Mouse (Mus musculus) hematopoietic stem cell, adult 5-6 weeks (primary cell): ENCODE results near the gene Ifit2. TPM values are rescaled to one million over a fixed set of nuclear protein-coding genes. Genes with fewer than 3 reads are reported as not detected.
A peak's percentile ranks its signal among the peaks of the same experiment; 100 is the strongest.

ENCODE experiments used
- ATAC-seq, 2 experiments: fragments of 125-278 bp in 1 of 2; replicated peaks in 1 of 2; 2 replicates each; pipeline ENCODE4 v1.8.0; 2016 to 2017; ENCODE audit warnings: inconsistent platforms in 2 of 2, mild to moderate bottlenecking in 2 of 2, moderate number of reproducible peaks in 2 of 2, low read depth in 1 of 2, moderate TSS enrichment in 1 of 2; ENCODE audit not compliant: low FRiP score in 2 of 2, poor library complexity in 2 of 2, severe bottlenecking in 2 of 2, insufficient read depth in 1 of 2, low TSS enrichment in 1 of 2
- total RNA-seq: library from RNA; stranded (forward); fragments of 172-1452, 232-1000 nt; gene quantifications from 2 replicates; pipeline ENCODE4 v1.2.3, GENCODE M21; 2017

Ifit2 gene
- total RNA-seq = 28.9 and 29.6 TPM in 2 replicates

GRCm38 (mm10) chr19:34550534-34551223 is at the start of gene Ifit2:
Gene Ifit2, plus strand, starts transcription at chr19:34550694.
- peak; percentile 95 to 96 for ATAC-seq

- peak; percentile 93 to 96 for ATAC-seq
Measured at GRCm38 (mm10) chr19:34500763-34501162, 49.7 kb upstream of the Ifit2 start.

DNA sequence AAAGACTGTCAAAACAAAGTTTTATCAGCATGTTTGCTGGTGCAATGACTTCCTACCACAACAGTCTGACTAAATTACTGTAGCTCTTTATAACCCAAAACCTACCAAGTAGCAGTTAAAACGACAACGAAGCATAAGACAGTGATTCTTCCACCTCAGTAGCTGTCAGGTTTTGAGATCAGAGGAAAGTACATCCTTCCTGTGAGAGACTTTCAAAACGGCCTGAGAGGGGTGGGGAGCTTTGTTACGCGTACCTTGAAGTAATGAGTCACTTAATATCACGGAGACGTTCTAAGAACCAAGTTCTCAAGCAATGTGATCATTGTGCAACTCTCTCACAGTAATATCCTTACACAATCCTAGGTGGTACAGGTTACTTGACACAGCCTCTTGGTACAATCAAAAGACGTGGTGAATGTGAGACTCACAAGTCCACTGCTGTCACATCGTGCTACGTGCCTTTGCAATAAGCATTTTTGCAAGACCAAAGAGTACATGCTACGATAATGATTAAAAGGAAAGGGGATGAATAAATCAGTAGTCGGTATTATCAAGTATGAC is 45.3 kb upstream of the Ifit2 start:
- ATAC-seq = no peak; a peak in 1 of 4 replicates

DNA sequence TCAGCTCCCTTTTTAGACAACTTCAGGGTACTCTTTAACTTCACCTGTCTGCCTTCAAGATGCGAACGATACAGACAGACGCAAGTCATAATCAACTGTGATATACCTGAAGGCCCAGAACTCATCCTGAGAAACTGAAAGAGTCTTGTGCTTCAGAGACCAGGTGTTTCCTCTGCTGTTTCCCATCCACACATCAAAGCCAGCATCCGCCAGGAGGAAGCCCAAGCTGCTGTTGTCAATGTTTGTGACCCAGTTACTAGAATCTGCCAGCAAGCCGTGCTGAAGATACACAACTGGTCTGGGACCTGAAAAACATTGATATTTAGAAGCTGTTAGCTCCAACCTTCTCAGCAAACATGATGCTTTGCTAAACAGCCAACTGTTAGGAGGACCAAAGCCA is 39.8 kb upstream of the Ifit2 start:
- no peak for ATAC-seq

DNA sequence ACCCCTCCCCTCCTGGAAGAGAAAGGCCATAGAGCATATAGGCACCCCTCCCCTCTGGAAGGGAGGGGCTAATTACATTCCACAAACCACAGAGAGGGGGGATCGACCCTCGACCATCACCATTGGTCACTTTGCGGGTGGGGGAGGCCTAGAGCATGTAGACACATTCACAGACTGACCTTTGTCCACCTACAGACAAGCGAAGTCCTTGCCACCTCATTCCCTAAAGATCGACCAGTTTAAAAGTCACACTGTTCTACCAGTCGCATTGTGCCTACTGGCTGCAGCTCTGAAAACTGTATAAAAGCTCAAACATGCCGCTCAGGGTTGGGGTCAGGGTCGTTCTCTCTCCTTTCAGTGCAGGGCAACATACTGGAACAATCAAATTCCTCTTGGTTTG is 39.0 kb upstream of the Ifit2 start:
- no peak for ATAC-seq

DNA sequence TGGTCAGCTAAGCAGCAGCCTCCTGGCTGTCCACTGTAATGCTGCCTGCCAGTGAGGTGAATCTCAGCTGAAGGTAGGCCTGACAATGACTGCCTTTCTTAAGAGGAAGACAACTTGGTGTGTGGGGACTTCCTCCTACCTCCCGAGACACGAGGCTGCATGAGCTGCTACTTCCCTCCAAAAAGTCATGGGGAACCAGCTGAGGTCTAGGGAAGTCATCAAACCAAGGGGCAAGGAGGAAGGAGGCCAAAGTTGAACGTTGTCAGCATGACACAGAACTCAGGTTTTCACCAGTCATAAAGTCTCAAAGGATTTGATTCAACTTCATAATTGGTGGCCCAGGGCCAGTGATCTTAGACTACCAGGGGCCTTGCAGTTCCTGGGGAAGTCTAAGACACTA is 34.8 kb upstream of the Ifit2 start:
- ATAC-seq = peak; percentile 76 to 78; a peak in 3 of 4 replicates

DNA sequence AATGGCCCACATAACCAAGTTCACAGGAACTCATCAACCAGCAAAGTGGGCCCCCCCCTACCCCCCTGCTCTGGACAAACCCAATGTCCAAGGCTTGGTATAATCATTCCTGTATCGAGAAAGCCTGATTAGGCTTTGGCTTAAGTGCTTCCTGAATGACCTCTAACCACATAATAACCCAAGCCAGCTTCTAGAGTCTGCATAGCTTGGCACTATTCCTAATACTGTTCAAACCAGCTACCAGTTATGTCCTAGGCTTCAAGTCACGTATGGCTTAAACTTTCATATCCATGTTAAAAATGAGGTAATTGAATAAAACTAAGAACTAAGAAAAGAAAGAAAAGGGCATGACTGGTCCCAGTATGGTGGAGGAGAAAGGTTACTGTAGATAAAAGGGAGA is 34.1 kb upstream of the Ifit2 start:
- ATAC-seq = no peak

DNA sequence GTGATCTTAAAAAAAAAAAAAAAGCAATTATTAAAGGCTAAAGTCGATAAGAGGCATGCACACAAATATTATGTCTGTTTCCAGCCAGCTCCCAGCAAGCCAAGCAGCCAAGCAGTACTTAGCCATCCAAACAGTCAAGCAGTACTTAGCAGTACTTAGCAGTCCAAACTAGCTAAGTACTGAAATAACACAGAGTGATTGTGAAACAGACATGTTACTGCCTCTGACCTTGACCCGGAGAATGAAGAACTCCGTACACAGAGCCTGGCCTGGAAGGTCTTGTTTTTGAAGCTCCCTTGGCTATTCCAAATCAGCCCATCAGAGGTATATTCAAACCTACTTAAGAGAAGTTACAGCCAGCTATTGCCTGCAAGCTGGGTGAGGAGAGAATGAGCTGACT is 33.3 kb upstream of the Ifit2 start:
- no peak for ATAC-seq

- ATAC-seq = no peak
Measured at GRCm38 (mm10) chr19:34517812-34518594, 32.5 kb upstream of the Ifit2 start.

DNA sequence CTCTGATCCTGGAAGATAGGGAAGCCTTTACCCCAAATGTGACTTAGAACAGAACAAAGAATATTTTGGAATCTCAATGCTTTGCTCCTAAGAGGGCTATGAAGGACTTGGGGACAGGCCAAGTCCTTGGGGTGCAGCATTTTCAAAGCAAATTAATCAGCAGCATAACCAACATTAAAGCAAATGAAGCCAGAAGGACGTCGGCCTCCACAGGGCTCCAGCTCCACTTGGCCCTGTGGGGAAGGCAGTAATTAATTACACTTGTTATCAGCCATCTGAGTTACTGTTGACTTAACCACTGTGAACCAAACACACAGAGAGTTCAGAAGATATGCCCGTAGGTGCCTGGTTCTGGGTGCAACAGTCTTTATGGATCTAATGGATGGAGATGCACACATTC is 31.7 kb upstream of the Ifit2 start:
- no peak for ATAC-seq

GRCm38 (mm10) chr19:34519646-34520045 is 30.8 kb upstream of the Ifit2 start:
- no peak for ATAC-seq

DNA sequence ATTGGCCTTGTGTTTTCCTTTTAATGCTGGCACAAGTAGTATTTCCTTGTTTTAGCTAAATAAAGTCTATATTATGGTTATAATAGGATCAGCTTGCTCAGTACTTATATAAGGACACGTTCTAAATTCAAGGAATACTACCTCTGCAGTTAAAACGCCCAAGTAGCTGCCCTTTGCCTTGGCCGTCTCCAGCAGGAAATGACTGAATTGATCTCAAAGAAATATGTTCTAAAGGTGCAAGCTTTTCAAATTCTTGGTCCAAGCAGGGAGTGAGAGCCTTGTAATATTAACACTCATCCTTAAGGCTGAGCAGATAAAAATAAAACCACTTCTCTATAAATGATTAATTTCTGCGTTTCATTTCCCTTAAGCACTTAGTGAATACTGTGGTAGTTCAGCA is 30.4 kb upstream of the Ifit2 start:
- ATAC-seq = no peak

GRCm38 (mm10) chr19:34521361-34521760 is 29.1 kb upstream of the Ifit2 start:
- ATAC-seq = peak; percentile 43 to 78

DNA sequence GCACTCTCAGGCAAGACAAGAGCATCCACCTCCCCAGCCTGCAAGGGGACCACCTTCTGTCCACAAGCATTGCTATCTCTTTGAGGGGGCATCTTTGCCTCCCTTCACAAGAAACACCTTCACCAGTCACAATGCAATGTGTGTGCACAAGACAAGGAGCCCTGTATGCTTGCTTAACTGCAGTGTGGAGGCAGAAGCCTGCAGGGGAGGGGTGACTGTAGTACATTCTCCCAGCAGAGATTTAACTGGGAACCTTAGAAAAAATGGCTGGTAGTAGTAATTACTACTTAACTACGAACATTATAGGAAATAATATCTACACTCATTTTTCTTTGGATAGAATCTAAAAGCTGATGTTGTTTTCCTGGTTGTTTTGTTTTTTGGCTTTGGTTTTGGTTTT is 28.5 kb upstream of the Ifit2 start:
- no peak for ATAC-seq

GRCm38 (mm10) chr19:34523106-34523725 is 27.3 kb upstream of the Ifit2 start:
- ATAC-seq = no peak

- no peak for ATAC-seq
Measured at GRCm38 (mm10) chr19:34524646-34525045, 25.8 kb upstream of the Ifit2 start.

DNA sequence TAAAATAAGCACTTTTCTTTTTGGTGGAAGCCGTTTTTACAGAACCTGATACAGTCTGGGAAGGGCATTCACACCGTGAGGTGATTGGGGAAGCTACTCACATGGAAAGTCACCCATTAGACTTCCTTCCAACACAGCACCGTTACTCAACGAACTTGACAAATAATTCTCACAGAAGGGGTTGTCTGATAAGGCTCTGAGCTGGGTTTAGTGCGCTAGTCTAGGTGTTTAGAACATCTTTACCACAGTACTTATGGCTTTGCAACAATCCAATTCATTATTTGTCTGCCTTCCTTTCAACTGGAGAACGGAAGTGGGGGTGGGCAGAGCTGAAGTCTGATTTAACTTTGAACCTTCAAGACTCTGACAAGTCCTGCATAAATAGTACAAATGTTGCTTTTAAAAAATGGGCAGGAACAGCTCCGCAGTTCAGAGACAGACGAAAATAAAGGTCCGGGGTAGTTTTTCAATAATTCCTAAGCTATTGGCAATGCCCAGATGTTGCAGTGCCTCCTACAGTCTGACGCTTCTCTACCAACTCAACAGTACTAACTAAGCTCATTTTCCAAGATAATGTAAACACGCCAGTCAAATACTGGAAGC is 24.1 kb upstream of the Ifit2 start:
- peak; percentile 18 to 43; a peak in 1 of 4 replicates for ATAC-seq
